Mouse (Mus musculus): ENCODE measurements around the gene Faim2.

DNA sequence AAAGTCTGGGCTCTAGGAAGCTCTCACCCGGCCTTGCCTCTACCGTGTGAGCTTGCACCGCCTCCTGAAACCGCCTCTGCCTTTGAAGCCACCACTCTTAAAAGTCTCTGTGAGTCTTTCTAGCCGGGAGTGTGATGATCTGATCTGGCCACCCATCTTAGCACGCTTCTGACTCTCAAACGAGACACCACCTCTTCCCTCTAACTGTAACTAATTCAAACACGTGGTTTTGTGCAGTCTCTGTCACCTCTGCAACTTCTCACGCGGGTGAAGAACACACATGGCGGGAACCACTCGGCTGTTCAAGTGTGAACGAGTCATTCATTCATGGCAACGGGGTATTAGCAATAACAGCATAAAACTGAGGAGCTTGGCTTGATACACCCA lies 56.3 kb downstream of the Faim2 start:
- TF ChIP-seq CTCF (IDR thresholded peaks at IDR 0.05) = no peak
- TF ChIP-seq EP300 (IDR thresholded peaks at IDR 0.05) = no peak

All from lung, postnatal 0 days (tissue).